Mouse (Mus musculus) liver, embryonic 14.5 days (tissue): ENCODE measurements at regions not wholly inside any gene's neighbourhood (a gene's known extent, or its start where the extent isn't known, plus 50 kb on each side); places are given as distances from the start of the nearest gene placed in this dataset.

Experiments used
- CTCF ChIP-seq: IDR thresholded peaks from 2 replicates; pipeline ENCODE4 v1.5.1; 2016; ENCODE audit warnings: antibody characterized with exemption, low read depth, control low read depth
- EP300 ChIP-seq: IDR thresholded peaks from 2 replicates; pipeline ENCODE4 v1.6.1; 2016; ENCODE audit warnings: antibody characterized with exemption, low read depth

- TF ChIP-seq CTCF (no peak), EP300 (no peak)
Observed at GRCm38 (mm10) chr14:115039524-115039923, 52.5 kb upstream of the Gpc5 start.
